Mouse (Mus musculus) neutrophil, adult 5-6 weeks (primary cell): ENCODE measurements around the gene Hmcn1. TPM values are rescaled to one million over a fixed set of nuclear protein-coding genes. Genes with fewer than 3 reads are reported as not detected.

Experiments used
- ATAC-seq: fragments of 151-379, 151-347 bp; 2 replicates; pipeline ENCODE4 v1.8.0; 2017; ENCODE audit warnings: mild to moderate bottlenecking, moderate TSS enrichment; ENCODE audit not compliant: insufficient number of reproducible peaks, poor library complexity, low FRiP score, severe bottlenecking; ENCODE audit errors: extremely low read depth
- total RNA-seq: library from RNA; stranded (forward); fragments of 200-1000 nt; gene quantifications from 2 replicates; pipeline ENCODE4 v1.2.3, GENCODE M21; 2017

Gene Hmcn1
- total RNA-seq, 1 experiment from 2014 or later: not detected

GRCm38 (mm10) chr1:150805466-150805865 lies 187.8 kb downstream of the Hmcn1 start:
- no peak for ATAC-seq

- ATAC-seq: no peak
Measured at GRCm38 (mm10) chr1:150804235-150805099, 188.8 kb downstream of the Hmcn1 start.

- no peak for ATAC-seq
Measured at GRCm38 (mm10) chr1:150802642-150803041, 190.6 kb downstream of the Hmcn1 start.

- no peak for ATAC-seq
Measured at GRCm38 (mm10) chr1:150800611-150801263, 192.5 kb downstream of the Hmcn1 start.

- no peak for ATAC-seq
Measured at GRCm38 (mm10) chr1:150798651-150799050, 194.6 kb downstream of the Hmcn1 start.

- no peak for ATAC-seq
Measured at GRCm38 (mm10) chr1:150786746-150787145, 206.5 kb downstream of the Hmcn1 start.

- no peak for ATAC-seq
Measured at GRCm38 (mm10) chr1:150783070-150783842, 210.0 kb downstream of the Hmcn1 start.

- no peak for ATAC-seq
Measured at GRCm38 (mm10) chr1:150779902-150780301, 213.3 kb downstream of the Hmcn1 start.

- ATAC-seq: no peak
Measured at GRCm38 (mm10) chr1:150776741-150777140, 216.5 kb downstream of the Hmcn1 start.

- no peak for ATAC-seq
Measured at GRCm38 (mm10) chr1:150775742-150776141, 217.5 kb downstream of the Hmcn1 start.

GRCm38 (mm10) chr1:150772958-150773357 lies 220.3 kb downstream of the Hmcn1 start:
- no peak for ATAC-seq

GRCm38 (mm10) chr1:150770948-150771521 lies 222.2 kb downstream of the Hmcn1 start:
- ATAC-seq: no peak

- no peak for ATAC-seq
Measured at GRCm38 (mm10) chr1:150769836-150770235, 223.4 kb downstream of the Hmcn1 start.

GRCm38 (mm10) chr1:150761678-150762077 lies 231.6 kb downstream of the Hmcn1 start:
- no peak for ATAC-seq

- no peak for ATAC-seq
Measured at GRCm38 (mm10) chr1:150760801-150761331, 232.4 kb downstream of the Hmcn1 start.

GRCm38 (mm10) chr1:150759476-150760079 lies 233.7 kb downstream of the Hmcn1 start:
- no peak for ATAC-seq

GRCm38 (mm10) chr1:150753920-150754319 lies 239.3 kb downstream of the Hmcn1 start:
- no peak for ATAC-seq

GRCm38 (mm10) chr1:150748783-150749182 lies 244.5 kb downstream of the Hmcn1 start:
- ATAC-seq: no peak

GRCm38 (mm10) chr1:150747771-150748170 lies 245.5 kb downstream of the Hmcn1 start:
- ATAC-seq: no peak
